Mouse (Mus musculus) myocyte (in vitro differentiated cells): ENCODE results near the gene Mapk7. TPM values are rescaled to one million over a fixed set of nuclear protein-coding genes. Genes with fewer than 3 reads are reported as not detected.

Source experiments
- H3K27me3 ChIP-seq: one replicate; pipeline ENCODE4 v1.6.1; 2011; ENCODE audit not compliant: control insufficient read depth, insufficient read depth, insufficient read length
- H3K36me3 ChIP-seq: one replicate; pipeline ENCODE4 v1.6.1; 2011; ENCODE audit not compliant: control insufficient read depth, insufficient read depth
- H3K4me2 ChIP-seq: one replicate; pipeline ENCODE4 v1.6.1; 2011; ENCODE audit warnings: low read depth, control low read depth
- H3K4me3 ChIP-seq: one replicate; pipeline ENCODE4 v1.5.1; 2011; ENCODE audit warnings: mild to moderate bottlenecking, control low read depth, moderate library complexity
- H3K79me2 ChIP-seq: one replicate; pipeline ENCODE4 v1.6.1; 2011; ENCODE audit not compliant: control insufficient read depth, insufficient read depth
- H3ac ChIP-seq: one replicate; pipeline ENCODE4 v1.6.1; 2011; ENCODE audit not compliant: control insufficient read depth, insufficient read length
- CEBPB ChIP-seq: IDR thresholded peaks from 2 replicates; pipeline ENCODE4 v1.6.1; 2011; ENCODE audit warnings: mild to moderate bottlenecking, moderate library complexity; ENCODE audit not compliant: poor library complexity, insufficient read depth, severe bottlenecking
- E2F4 ChIP-seq: IDR thresholded peaks from one replicate; pipeline ENCODE4 v1.6.1; 2011; ENCODE audit warnings: mild to moderate bottlenecking, control low read depth, moderate library complexity; ENCODE audit not compliant: insufficient read depth
- MAX ChIP-seq: IDR thresholded peaks from one replicate; pipeline ENCODE4 v1.6.1; 2011; ENCODE audit warnings: low read depth, mild to moderate bottlenecking, control low read depth
- MYOD1 ChIP-seq, 3 experiments: IDR thresholded peaks; one replicate each; pipeline ENCODE4 v1.6.1; 2011; ENCODE audit warnings: control low read depth in 2 of 3, low read depth in 2 of 3, mild to moderate bottlenecking in 2 of 3, moderate library complexity in 1 of 3; ENCODE audit not compliant: insufficient read length in 2 of 3, control insufficient read depth in 1 of 3
- MYOG ChIP-seq, 3 experiments: IDR thresholded peaks; one replicate each; pipeline ENCODE4 v1.6.1; 2011; ENCODE audit warnings: control low read depth in 2 of 3, low read depth in 2 of 3, mild to moderate bottlenecking in 2 of 3; ENCODE audit not compliant: insufficient read length in 2 of 3, control insufficient read depth in 1 of 3, insufficient read depth in 1 of 3
- POLR2A ChIP-seq: IDR thresholded peaks from one replicate; pipeline ENCODE4 v1.6.1; 2011; ENCODE audit warnings: low read depth, mild to moderate bottlenecking, control low read depth, moderate library complexity; ENCODE audit not compliant: insufficient read length
- POLR2AphosphoS2 ChIP-seq: IDR thresholded peaks from one replicate; pipeline ENCODE4 v1.6.1; 2011; ENCODE audit warnings: low read depth, control low read depth; ENCODE audit not compliant: insufficient read length
- REST ChIP-seq: IDR thresholded peaks from one replicate; pipeline ENCODE4 v1.6.1; 2011; ENCODE audit warnings: mild to moderate bottlenecking, control low read depth, moderate library complexity; ENCODE audit not compliant: insufficient read depth, insufficient read length
- SRF ChIP-seq: IDR thresholded peaks from one replicate; pipeline ENCODE4 v1.6.1; 2011; ENCODE audit warnings: low read depth; ENCODE audit not compliant: control insufficient read depth, insufficient read length
- TCF12 ChIP-seq: IDR thresholded peaks from one replicate; pipeline ENCODE4 v1.6.1; 2011; ENCODE audit warnings: mild to moderate bottlenecking, control low read depth; ENCODE audit not compliant: poor library complexity, insufficient read depth, severe bottlenecking
- TCF3 ChIP-seq: IDR thresholded peaks from one replicate; pipeline ENCODE4 v1.6.1; 2011; ENCODE audit warnings: low read depth, control low read depth; ENCODE audit not compliant: insufficient read length
- USF1 ChIP-seq: IDR thresholded peaks from one replicate; pipeline ENCODE4 v1.6.1; 2011; ENCODE audit warnings: low read depth, mild to moderate bottlenecking, control low read depth, moderate library complexity
- polyA plus RNA-seq: library from polyadenylated mRNA; unstranded; fragments of >200 nt; fragmentation: generic; extraction: Trizol; gene quantifications from one replicate; pipeline ENCODE4 v1.2.1, GENCODE M21; 2012; ENCODE audit warnings: missing spikeins

Gene Mapk7
- polyA plus RNA-seq, 1 experiment = 16.5 TPM

- Histone ChIP-seq H3K36me3 (no peaks in the 10 kb centered on the region), H3K79me2 (no peaks in the 10 kb centered on the region), H3K4me3 (no peak overlapping the region), H3K27me3 (peaks cover 7% of the 10 kb centered on the region), H3ac (no peak overlapping the region), H3K4me2 (no peak overlapping the region)
- TF ChIP-seq USF1 (no peak), MYOD1 (IDR thresholded peaks at IDR 0.05; ENCODE audit: control insufficient read depth in 1 of 3, insufficient read length in 2 of 3, low read depth in 2 of 3) (no peak), REST (no peak), TCF12 (no peak), SRF (no peak), MYOG (IDR thresholded peaks at IDR 0.05; ENCODE audit: control insufficient read depth in 1 of 3, insufficient read depth in 1 of 3, insufficient read length in 2 of 3, low read depth in 2 of 3) (no peak), MAX (no peak), CEBPB (no peak), POLR2AphosphoS2 (no peak), E2F4 (no peak), POLR2A (no peak), TCF3 (no peak)
These were observed 53.8 kb downstream of the Mapk7 start for GRCm38 (mm10) chr11:61440416-61440815.

GRCm38 (mm10) chr11:61439170-61439569 lies 55.0 kb downstream of the Mapk7 start:
- TF ChIP-seq REST (no peak), USF1 (no peak), POLR2AphosphoS2 (no peak), MYOD1 (IDR thresholded peaks at IDR 0.05; ENCODE audit: control insufficient read depth in 1 of 3, insufficient read length in 2 of 3, low read depth in 2 of 3) (no peak), MYOG (IDR thresholded peaks at IDR 0.05; ENCODE audit: control insufficient read depth in 1 of 3, insufficient read depth in 1 of 3, insufficient read length in 2 of 3, low read depth in 2 of 3) (no peak), SRF (no peak), E2F4 (no peak), TCF3 (no peak), POLR2A (no peak), CEBPB (no peak), TCF12 (no peak), MAX (no peak)
- Histone ChIP-seq H3ac (no peak overlapping the region), H3K4me2 (no peak overlapping the region)

More at GRCm38 (mm10) chr11:61439170-61439569, 55.0 kb downstream of the Mapk7 start:
- Histone ChIP-seq H3K4me3 (no peak overlapping the region), H3K79me2 (no peaks in the 10 kb centered on the region), H3K27me3 (peaks cover 15% of the 10 kb centered on the region), H3K36me3 (no peaks in the 10 kb centered on the region)

Other genes with a start within 250 kb of the Mapk7 start
- gene Aldh3a2, start 226.9 kb downstream of the Mapk7 start, polyA plus RNA-seq = 28.6 TPM
- gene Slc47a2, start 151.5 kb downstream of the Mapk7 start, polyA plus RNA-seq = 0.01 TPM
- gene Slc47a1, start 116.1 kb downstream of the Mapk7 start, polyA plus RNA-seq = 0.05 TPM
- not detected for gene Rnf112, start 40.3 kb downstream of the Mapk7 start, polyA plus RNA-seq
- 1.1 TPM for gene Mfap4, start 9.0 kb downstream of the Mapk7 start, polyA plus RNA-seq
- 38.6 TPM for gene B9d1, start 10.7 kb upstream of the Mapk7 start, polyA plus RNA-seq
- 14.1 TPM for gene Epn2, start 85.3 kb upstream of the Mapk7 start, polyA plus RNA-seq
- 0.06 TPM for gene Grap, start 158.9 kb upstream of the Mapk7 start, polyA plus RNA-seq
- not detected for gene Fam83g, start 189.7 kb upstream of the Mapk7 start, polyA plus RNA-seq
- gene Slc5a10, start 226.4 kb upstream of the Mapk7 start, polyA plus RNA-seq = 0.05 TPM